Mouse (Mus musculus): ENCODE results near the gene Rnf11.
"Not testable (repeated sequence)": the region's sequence is repeated elsewhere in the genome, so short reads cannot be mapped to it uniquely, and the experiment has no call there.

Gene Rnf11

DNA sequence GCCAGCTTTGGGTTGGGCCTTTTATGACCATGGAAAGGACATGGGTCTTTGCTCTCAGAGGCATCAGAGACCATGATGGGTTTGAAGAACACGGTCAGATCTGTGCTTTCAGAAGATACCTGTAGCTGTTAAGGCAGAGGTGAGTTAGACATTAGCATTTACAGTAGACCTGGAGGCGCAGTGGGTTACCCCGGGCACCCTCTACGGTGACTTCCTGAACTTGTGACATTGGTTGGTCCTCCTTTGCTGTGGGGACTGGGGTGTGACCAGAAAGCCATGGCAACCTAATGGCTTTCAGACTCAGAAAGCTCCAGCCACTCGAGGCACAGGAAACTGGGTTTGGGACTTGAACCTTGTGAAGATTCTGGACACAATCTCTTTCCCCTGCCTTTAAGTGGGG is 72.3 kb downstream of the Rnf11 start:
- DNase-seq (ENCODE audit: low read depth, low spot score) = no peak

DNA sequence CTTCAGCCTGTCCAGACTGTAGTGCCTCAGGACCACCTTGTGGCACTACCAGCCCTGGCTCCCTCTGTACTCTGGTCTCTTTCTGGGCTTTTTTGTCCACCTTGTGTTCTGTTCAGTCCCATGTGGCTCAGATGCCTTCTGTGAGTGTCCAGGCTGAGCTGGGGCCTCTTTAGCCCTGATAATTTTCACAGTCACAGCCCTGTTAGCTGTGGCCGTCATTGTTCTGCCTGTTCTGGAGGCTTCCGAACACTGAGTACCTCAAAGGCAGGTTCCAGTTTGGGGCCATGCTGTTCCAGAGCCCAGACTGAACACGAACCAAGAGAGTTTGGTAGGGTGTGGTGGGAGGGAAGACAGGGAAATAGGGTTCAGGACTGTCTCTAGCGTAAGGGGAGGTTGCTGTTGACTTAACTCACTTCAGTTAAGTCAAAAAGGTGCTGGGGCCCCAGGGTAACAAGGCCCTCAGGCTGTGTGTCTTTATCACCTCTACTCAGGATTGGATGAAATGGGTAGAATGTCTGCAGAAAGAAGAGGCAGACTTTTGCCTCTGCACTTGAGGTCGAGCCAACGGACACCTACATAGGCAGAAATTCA is 73.1 kb downstream of the Rnf11 start:
- no peak for DNase-seq (ENCODE audit: low read depth, low spot score)

DNA sequence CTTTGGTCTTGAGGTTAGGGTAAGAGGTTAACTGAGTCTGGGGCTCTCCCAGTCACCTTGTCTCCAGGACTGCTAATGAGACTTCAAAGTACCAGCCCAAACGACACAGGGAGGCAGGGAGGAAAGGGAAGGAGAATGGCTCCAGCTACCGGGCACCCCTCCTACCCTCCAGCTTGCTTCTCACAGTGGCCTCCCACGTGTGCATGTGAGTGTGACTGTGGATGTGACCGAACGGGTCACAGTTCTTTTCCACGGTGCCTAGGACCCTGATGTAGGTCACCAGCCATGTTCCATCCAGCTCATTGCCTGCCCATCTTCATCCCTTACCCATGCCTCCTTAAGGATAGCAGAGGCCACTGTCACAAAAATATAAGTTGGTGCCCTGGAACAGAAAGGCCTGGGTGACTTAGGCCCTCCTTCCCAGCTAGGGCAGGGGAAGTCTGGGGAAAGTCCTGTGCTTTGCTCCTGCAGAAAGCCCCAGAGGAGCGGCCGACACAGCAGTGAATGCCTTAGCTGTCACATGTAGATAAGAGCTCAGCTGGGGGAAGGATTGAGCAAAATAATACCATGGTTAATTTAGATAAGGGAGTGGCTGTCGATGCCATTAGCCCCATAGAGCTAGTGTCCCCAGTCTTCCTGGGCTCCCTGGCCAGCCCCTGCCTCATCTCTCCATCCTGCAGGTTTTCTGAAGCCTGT is 73.7 kb downstream of the Rnf11 start:
- DNase-seq (ENCODE audit: low read depth, low spot score) = no peak

DNA sequence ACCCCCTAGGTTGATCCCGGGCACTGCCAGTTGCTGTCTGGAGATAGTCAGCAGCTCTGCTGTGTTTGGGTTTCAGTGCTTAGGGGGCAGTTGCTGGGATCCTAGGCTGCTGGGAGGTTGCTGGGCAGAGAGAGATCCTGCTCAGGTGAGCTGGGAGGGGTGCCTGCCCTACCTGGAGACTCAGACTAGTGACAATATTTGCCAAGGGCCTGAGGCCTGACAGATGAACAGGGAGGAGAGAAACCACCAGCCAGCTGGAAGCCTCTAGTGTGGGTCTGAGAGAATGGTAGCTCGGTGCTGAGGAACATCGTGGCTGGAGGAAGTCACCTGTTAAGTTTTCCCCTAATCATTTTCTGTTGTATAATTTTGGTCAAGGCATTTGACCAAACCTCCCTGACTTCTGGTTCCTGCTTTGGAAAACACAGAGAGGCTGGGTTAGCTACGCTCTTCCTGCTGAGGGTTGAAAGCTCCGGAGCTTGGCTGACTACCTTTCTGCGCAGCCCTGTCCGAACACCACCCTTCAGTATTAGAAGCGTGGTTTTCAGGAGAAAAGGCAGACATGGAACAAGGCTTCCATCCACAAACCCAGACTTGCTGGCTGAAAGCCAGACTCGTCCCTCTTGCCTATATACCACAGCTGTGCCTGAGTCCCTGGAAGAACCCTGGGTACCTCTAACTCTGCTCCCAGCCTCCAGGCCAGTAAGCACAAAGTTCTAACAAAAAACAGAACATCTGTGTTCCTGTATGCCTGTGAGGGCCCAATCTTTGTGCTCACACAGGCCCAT is 76.6 kb downstream of the Rnf11 start:
- DNase-seq (ENCODE audit: low read depth, low spot score) = no peak

DNA sequence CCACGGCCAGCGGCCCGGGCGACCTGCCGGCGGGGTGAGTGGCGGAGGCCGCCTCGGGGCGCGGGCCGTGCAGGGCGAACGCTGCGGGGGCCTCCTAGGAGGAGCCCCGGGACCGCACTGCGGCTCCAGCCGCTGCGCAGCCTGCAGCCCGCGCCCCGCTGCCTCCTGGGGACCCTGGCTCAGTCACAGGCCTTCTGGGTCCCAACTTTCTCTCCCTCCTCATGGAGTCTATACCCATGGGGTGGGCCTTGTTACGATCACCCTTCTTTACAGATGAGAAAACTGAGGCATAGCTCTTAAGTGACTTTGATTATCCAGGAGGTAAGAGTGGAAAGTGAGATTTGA is 77.4 kb downstream of the Rnf11 start:
- DNase-seq (ENCODE audit: low read depth, low spot score) = no peak

DNA sequence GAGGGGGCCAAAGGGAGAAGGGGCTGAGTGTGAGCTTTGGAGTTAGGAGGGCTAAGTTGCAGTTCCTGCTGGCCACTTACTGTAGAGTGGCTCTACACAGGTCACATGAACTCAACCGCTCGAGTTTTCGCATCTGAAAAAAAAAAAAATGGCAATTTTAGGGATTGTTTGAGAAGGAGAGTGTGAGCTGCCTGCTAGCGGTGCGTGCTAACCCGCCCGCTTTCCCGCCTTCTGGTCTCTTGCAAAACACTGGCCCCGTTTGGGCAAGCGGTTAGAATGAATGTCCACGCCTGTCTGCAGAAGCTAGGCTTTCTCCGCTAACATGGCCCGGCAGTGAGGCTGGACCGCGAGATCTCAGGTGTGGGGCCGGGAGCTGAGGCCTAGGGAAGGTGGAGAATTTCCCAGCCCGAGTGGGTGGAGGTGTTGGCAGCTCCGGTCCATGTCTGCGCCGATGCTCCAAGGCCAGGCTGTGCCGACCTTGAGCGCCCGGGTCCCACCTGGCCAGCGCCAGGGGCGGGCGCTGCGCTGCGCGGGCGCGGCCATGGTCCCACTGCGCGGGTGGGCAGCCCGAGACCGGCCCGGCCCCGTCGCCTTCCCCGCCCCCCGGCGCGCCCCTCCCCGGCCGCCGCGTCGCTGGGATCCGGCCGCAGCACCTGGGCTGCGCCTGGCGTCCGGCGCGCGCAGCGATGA is 77.9 kb downstream of the Rnf11 start, which contains the start of gene Ttc39a:
Gene Ttc39a (plus strand): TSS at position 138 of the 690 bp plus-strand sequence.
- no peak for DNase-seq (ENCODE audit: low read depth, low spot score)

DNA sequence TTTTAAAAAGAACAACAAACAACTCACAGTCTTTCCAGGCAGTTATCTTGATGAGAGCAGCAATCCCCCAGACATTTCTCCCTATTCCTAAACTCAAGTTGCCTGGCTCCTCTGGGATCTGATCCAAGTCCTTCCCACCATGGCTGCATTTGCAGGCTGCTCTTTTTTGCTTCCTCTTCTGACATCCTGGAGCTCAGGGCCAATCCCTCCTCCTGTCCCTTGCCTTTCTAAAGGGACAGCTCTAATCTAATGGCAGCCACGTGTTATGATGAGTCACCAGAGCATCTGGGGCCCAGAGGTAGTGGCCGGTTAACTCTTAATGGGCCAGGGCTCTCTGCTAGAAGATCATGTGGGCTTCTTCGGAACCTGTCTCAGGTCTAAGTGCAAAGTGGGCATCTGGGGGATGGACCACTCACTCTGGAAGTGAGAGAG is 78.5 kb downstream of the Rnf11 start:
- DNase-seq (ENCODE audit: low read depth, low spot score) = no peak

DNA sequence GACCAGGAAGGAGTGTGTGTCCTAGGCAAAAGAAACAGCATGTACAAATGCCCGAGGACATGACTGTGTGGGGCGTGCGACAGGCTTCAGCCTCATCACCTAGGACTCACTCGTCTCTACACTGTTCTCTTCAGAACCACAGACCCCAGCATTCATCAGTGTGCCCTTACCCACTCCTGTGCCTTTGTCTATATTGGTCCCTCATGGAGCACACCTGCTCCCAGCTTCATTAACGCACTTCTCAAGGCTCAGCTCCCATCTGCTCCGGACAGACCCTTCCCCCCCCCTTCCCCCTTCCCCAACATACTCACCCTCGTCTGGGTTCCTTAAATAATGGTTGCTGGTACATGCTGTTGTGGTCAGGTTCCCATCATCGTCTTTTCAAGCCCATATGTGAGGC is 79.1 kb downstream of the Rnf11 start:
- no peak for DNase-seq (ENCODE audit: low read depth, low spot score)

DNA sequence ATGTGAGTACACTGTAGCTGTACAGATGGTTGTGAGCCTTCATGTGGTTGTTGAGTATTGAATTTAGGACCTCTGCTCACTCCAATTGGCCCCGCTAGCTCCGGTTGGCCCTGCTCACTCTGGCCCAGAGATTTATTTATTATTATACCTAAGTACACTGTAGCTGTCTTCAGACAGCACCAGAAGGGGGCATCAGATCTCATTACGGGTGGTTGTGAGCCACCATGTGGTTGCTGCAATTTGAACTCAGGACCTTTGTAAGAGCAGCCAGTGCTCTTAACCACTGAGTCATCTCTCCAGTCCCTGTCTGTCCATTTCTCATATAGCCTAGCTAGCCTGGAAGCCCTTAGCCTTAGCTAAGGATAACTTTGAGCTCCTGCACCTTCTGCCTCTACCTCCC is 79.6 kb downstream of the Rnf11 start:
- not testable (repeated sequence) for DNase-seq (ENCODE audit: low read depth, low spot score)

DNA sequence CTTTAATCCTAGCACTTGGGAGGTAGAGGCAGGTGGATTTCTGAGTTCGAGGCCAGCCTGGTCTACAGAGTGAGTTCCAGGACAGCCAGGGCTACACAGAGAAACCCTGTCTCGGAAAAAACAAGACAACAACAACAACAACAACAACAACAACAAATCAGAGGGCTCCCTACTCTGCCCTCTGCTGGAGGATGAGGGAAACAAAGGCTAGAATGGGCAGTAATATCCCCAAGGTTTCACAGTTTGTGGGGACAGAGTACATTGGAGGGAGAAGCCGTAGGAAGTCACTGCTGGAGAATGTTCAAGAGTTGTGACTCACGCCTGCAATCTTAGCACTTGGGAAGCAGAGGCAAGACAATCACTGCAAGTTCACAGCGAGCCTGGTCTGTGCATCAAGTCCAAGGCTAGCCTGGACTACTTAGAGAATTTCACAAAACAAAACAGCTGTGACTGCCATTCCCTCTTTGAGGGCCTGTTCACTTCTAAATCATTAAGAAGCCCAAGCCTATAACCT is 83.3 kb downstream of the Rnf11 start:
- DNase-seq (ENCODE audit: low read depth, low spot score) = no peak
